Mouse (Mus musculus) kidney, embryonic 16.5 days (tissue): ENCODE results near the gene Emp2. TPM values are rescaled to one million over a fixed set of nuclear protein-coding genes. Genes with fewer than 3 reads are reported as not detected.
"Not testable (repeated sequence)": the region's sequence is repeated elsewhere in the genome, so short reads cannot be mapped to it uniquely, and the experiment has no call there.

ENCODE experiments used
- ATAC-seq: fragments of 200-750 bp; cut with Nextera tagmentation; 2 replicates; pipeline ENCODE4 v1.8.0; 2017; ENCODE audit warnings: moderate TSS enrichment; ENCODE audit not compliant: low FRiP score, low TSS enrichment
- H3K27ac ChIP-seq: fragments of 300-500 bp; sonication (generic); 2 replicates; pipeline ENCODE4 v1.5.1; 2014; ENCODE audit warnings: low read length
- H3K27me3 ChIP-seq: fragments of 300-500 bp; sonication (generic); 2 replicates; pipeline ENCODE4 v1.6.1; 2014; ENCODE audit warnings: low read length, control low read depth, mixed read lengths; ENCODE audit not compliant: insufficient read depth
- H3K36me3 ChIP-seq: fragments of 300-500 bp; sonication (generic); 2 replicates; pipeline ENCODE4 v1.6.1; 2014; ENCODE audit warnings: low read length, control low read depth, mixed read lengths; ENCODE audit not compliant: insufficient read depth
- H3K4me1 ChIP-seq: fragments of 300-500 bp; sonication (generic); 2 replicates; pipeline ENCODE4 v1.6.1; 2014; ENCODE audit warnings: low read length, control low read depth, mixed read lengths; ENCODE audit not compliant: insufficient read depth
- H3K4me2 ChIP-seq: fragments of 300-500 bp; sonication (generic); replicated peaks from 2 replicates; pipeline ENCODE4 v1.6.1; 2014; ENCODE audit warnings: low read depth, low read length
- H3K4me3 ChIP-seq: fragments of 300-500 bp; sonication (generic); 2 replicates; pipeline ENCODE4 v1.5.1; 2014; ENCODE audit warnings: mild to moderate bottlenecking, low read length
- H3K9ac ChIP-seq: fragments of 300-500 bp; sonication (generic); replicated peaks from 2 replicates; pipeline ENCODE4 v1.6.1; 2014; ENCODE audit warnings: low read length
- H3K9me3 ChIP-seq: fragments of 300-500 bp; sonication (generic); 2 replicates; pipeline ENCODE4 v1.6.1; 2016; ENCODE audit warnings: low read length, control low read depth
- WGBS: fragments of 180-500 bp; shearing (Covaris S2); extraction: QIAGEN DNeasy Blood & Tissue Kit; methylation state at CpG from one replicate; pipeline ENCODE4 v1.1.7; 2014; 5-methylcytosine and 5-hydroxymethylcytosine counted together
- polyA plus RNA-seq: library from polyadenylated mRNA; unstranded; fragments of >200 nt; fragmentation: Nextera tagmentation; extraction: Ambion mirVana; gene quantifications from 2 replicates; pipeline ENCODE4 v1.2.1, GENCODE M21; 2015

Gene Emp2
- polyA plus RNA-seq, 1 experiment from 2014 or later = 28.7 TPM

- Histone ChIP-seq H3K4me2 (no peak overlapping the region), H3K9ac (no peak overlapping the region), H3K4me1 (peaks cover 11% of the 10 kb centered on the region), H3K36me3 (no peaks in the 10 kb centered on the region), H3K9me3 (peaks cover 4% of the 10 kb centered on the region), H3K27me3 (no peaks in the 10 kb centered on the region), H3K27ac (no peak overlapping the region), H3K4me3 (no peak overlapping the region)
- ATAC-seq = no peak
- WGBS = 50% methylated on average over 3 of the region's 3 CpGs
These were observed 13.3 kb downstream of the Emp2 start for GRCm38 (mm10) chr16:10300231-10301186.

- 27% methylated on average over 8 of the region's 8 CpGs for WGBS
- H3K27ac ChIP-seq = no peak overlapping the region
- H3K4me3 ChIP-seq = no peak overlapping the region
- H3K4me1 ChIP-seq = peaks cover 11% of the 10 kb centered on the region
- no peak overlapping the region for H3K9ac ChIP-seq
- no peak for ATAC-seq
- peaks cover 4% of the 10 kb centered on the region for H3K9me3 ChIP-seq
- no peak overlapping the region for H3K4me2 ChIP-seq
- H3K36me3 ChIP-seq = no peaks in the 10 kb centered on the region
- no peaks in the 10 kb centered on the region for H3K27me3 ChIP-seq
These were observed 14.1 kb downstream of the Emp2 start for GRCm38 (mm10) chr16:10299637-10300036.

DNA sequence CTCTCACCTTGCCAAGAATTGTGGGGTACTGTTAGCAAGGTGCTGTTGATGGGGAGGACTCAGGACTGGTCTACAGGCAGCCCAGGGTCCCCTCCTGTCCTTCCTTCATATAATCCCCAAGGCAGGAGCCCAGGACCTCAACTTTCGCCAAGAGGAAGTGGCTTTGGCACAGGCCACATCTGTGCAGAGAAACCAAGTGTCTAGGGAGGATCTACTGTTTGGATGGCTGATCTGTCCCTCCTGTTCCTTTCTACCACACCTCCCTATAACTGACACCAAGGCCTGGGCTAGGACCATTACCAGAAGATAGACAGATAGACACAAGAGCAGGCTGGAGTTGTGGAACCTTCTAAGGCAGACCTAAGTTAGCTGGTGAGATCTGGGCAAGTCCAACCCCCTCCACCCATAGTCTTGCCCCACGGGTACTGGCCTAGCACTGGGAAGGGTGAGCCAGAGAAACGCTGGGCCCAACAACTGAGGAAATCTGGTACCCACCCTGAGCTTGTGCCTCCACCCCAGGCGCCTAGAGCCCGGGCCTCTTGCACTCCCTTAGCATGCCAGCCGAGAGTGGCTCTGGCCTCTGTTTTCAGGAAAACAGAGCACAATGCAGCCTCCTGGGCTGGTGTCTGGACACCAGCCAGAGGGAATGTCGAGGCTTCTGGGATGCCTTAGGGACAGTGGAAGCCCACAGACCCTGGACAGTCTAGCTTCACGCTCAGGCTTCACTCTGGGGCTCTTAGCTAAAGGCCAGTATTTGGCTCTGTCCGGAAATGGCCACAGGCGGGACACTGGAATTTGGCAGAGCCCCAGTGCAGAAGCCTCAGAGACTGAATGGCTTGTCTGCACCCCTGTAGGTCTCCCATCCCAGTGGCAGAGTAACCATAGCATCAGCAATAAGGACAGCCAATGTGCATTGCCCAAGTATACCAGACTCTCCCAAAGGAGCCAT lies 15.8 kb downstream of the Emp2 start:
- Histone ChIP-seq H3K9me3 (peaks cover 4% of the 10 kb centered on the region), H3K27ac (no peak overlapping the region), H3K4me3 (no peak overlapping the region), H3K9ac (no peak overlapping the region), H3K36me3 (no peaks in the 10 kb centered on the region), H3K4me2 (no peak overlapping the region), H3K4me1 (peaks cover 11% of the 10 kb centered on the region), H3K27me3 (no peaks in the 10 kb centered on the region)
- WGBS = 93% methylated on average over 10 of the region's 10 CpGs
- no peak for ATAC-seq

DNA sequence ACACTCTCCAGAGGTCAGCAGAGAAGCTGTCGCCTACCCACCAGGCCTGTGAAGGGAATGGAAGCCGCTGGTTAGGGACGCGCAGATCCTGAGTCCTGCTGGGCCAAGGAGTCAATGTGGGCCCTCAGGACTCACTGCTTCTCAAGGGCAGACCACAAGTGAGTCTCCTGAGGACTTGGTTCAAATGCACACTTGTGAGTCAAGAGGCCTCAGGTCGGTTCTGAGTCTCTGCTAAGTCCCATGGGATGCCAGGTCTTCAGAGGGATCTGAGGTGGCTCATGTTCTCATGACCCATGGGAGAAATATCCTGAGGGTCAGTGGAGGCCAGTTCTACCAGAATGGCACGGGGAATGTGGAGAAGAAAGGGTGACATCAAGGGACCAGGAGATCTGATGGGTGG lies 25.7 kb downstream of the Emp2 start:
- H3K9ac ChIP-seq = no peak overlapping the region
- 91% methylated on average over 6 of the region's 6 CpGs for WGBS
- H3K27me3 ChIP-seq = no peaks in the 10 kb centered on the region
- no peaks in the 10 kb centered on the region for H3K9me3 ChIP-seq
- H3K4me1 ChIP-seq = peaks cover 3% of the 10 kb centered on the region; the same call in 1 of the 2 replicates
- ATAC-seq = no peak
- no peak overlapping the region for H3K4me3 ChIP-seq
- no peak overlapping the region for H3K4me2 ChIP-seq
- H3K36me3 ChIP-seq = no peaks in the 10 kb centered on the region
- H3K27ac ChIP-seq = no peak overlapping the region

GRCm38 (mm10) chr16:10286513-10287268 lies 27.1 kb downstream of the Emp2 start:
- ATAC-seq = no peak
- Histone ChIP-seq H3K4me1 (peaks cover 3% of the 10 kb centered on the region; the same call in 1 of the 2 replicates), H3K9me3 (no peaks in the 10 kb centered on the region), H3K36me3 (no peaks in the 10 kb centered on the region), H3K27me3 (no peaks in the 10 kb centered on the region), H3K27ac (no peak overlapping the region), H3K9ac (no peak overlapping the region), H3K4me2 (no peak overlapping the region), H3K4me3 (no peak overlapping the region)
- 64% methylated on average over 9 of the region's 9 CpGs for WGBS

DNA sequence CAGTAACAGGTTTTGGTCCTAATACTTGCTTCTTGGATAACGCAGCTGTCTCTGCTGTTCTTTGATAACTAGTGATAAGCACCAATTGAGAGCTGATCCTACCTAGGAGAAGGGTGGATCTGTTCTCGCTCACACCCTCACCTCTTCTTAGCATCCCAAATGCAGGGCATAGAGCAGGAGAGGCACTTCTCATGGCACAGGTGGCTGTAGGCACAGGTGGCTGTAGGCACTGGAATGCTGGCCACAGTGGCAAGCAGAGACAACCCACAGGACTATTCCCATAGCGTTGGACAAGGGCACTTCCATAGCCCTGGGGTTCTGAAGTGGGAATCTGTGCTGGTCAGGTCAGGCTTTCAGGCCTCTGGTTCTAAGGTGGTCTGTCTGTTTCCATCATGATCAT lies 31.9 kb downstream of the Emp2 start:
- no peak for ATAC-seq
- WGBS = 83% methylated on average over 3 of the region's 3 CpGs
- Histone ChIP-seq H3K4me2 (no peak overlapping the region), H3K4me3 (no peak overlapping the region), H3K9ac (no peak overlapping the region), H3K36me3 (no peaks in the 10 kb centered on the region), H3K27ac (no peak overlapping the region), H3K9me3 (no peaks in the 10 kb centered on the region), H3K27me3 (no peaks in the 10 kb centered on the region), H3K4me1 (peaks cover 3% of the 10 kb centered on the region; the same call in 1 of the 2 replicates)

- no peaks in the 10 kb centered on the region for H3K36me3 ChIP-seq
- peak; percentile 43; the same call in 1 of the 2 replicates for ATAC-seq
- H3K9me3 ChIP-seq = no peaks in the 10 kb centered on the region
- no peaks in the 10 kb centered on the region for H3K4me1 ChIP-seq
- 46% methylated on average over 12 of the region's 12 CpGs for WGBS
- H3K27ac ChIP-seq = no peak overlapping the region
- H3K9ac ChIP-seq = no peak overlapping the region
- no peak overlapping the region for H3K4me2 ChIP-seq
- H3K27me3 ChIP-seq = no peaks in the 10 kb centered on the region
- H3K4me3 ChIP-seq = no peak overlapping the region
These were observed 33.3 kb downstream of the Emp2 start for GRCm38 (mm10) chr16:10280286-10280951.

- H3K4me2 ChIP-seq, H3K9ac ChIP-seq, H3K4me3 ChIP-seq, H3K36me3 ChIP-seq, H3K27me3 ChIP-seq, ATAC-seq, H3K27ac ChIP-seq, H3K4me1 ChIP-seq, H3K9me3 ChIP-seq: not testable (repeated sequence)
- 63% methylated on average over 5 of the region's 5 CpGs for WGBS
These were observed 37.0 kb downstream of the Emp2 start for GRCm38 (mm10) chr16:10276778-10277177.

DNA sequence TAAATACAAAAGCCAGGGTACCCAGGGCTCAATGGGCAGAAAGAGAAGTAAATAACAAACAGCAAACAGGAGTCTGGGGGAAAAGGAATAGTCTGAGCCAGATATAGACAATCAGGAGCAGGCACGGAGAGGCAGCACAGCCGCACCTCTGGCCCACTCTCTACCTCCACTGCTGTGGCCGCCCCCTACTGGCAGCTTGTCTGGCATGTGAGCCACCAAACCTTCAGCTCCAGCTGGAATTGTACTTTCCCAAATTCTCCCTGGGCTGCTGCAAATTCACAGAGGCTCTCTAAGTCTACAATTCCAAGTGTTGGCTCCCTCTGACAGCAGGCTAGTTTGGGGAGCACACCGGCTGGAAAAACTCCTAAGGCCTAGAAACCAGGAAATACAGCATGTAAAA lies 39.3 kb downstream of the Emp2 start:
- WGBS = 71% methylated on average over 4 of the region's 4 CpGs
- no peak overlapping the region for H3K4me2 ChIP-seq
- H3K4me1 ChIP-seq = no peaks in the 10 kb centered on the region
- no peaks in the 10 kb centered on the region for H3K9me3 ChIP-seq
- H3K27me3 ChIP-seq = no peaks in the 10 kb centered on the region
- no peaks in the 10 kb centered on the region for H3K36me3 ChIP-seq
- no peak overlapping the region for H3K27ac ChIP-seq
- H3K9ac ChIP-seq = no peak overlapping the region
- no peak overlapping the region for H3K4me3 ChIP-seq
- ATAC-seq = no peak
